Mouse (Mus musculus): ENCODE data around the gene Zbtb46.

- TF ChIP-seq CTCF (IDR thresholded peaks at IDR 0.05) (no peak), EP300 (IDR thresholded peaks at IDR 0.05) (no peak)
Measured at GRCm38 (mm10) chr2:181423834-181424233, 35.4 kb downstream of the Zbtb46 start.

Measured in lung, postnatal 0 days (tissue).